Mouse (Mus musculus) gastrocnemius, adult 8-10 months (tissue): Measurements from ENCODE around the gene Nup93. TPM values are rescaled to one million over a fixed set of nuclear protein-coding genes. Genes with fewer than 3 reads are reported as not detected.
A peak's percentile ranks its signal among the peaks of the same experiment; 100 is the strongest.

ENCODE experiments used
- DNase-seq, 2 experiments: peaks; one replicate each; pipeline ENCODE4 v3.0.0; 2022; ENCODE audit warnings: low spot score in 2 of 2
- total RNA-seq, 4 experiments: library from RNA; stranded (reverse); gene quantifications; 2 replicates each; pipeline ENCODE4 v1.2.4; 2022

The Nup93 gene
- total RNA-seq, 4 experiments from 2014 or later, result 9.7 to 14.2 (median 12.1) TPM

DNA sequence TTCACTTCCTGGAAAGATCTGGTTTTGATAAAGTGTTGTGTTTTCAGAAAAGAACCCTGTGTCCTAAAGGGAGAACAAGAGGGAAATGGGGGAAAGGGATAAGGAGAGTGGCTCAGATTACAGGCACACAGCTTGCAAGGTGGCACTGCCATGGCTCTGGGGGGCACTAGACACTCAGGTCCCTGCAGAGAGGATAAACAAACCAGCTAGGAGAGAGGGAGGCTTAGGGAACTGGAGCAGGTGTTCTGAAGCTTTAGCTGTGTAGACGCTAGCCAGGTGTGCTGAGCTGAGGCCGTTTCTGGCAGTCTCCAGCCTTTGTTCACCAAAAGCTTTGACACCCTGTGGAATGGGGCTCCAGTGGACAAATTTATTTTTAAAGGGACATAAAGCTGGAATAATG lies 99.7 kb downstream of the Nup93 start:
- no peak for DNase-seq

DNA sequence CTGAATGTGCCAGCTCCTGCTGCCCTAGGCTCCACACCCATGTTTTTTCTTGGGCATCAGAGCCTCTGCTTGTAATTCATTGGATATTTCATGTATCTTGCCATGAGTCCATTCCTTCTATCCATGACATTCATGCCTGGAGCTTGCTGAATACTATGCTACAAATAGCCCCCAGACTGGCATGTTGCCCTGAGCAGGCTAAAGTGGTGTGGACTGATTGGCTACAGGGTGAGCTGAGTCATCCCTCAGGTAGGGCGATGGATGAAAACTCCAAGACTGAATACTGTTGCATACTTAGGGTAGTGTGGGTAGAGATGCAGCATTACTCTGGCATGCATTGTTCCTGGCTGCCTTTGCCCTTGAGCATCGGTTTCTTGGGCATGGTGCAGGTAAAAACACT lies 102.9 kb downstream of the Nup93 start:
- peak; percentile 43 to 73 for DNase-seq

DNA sequence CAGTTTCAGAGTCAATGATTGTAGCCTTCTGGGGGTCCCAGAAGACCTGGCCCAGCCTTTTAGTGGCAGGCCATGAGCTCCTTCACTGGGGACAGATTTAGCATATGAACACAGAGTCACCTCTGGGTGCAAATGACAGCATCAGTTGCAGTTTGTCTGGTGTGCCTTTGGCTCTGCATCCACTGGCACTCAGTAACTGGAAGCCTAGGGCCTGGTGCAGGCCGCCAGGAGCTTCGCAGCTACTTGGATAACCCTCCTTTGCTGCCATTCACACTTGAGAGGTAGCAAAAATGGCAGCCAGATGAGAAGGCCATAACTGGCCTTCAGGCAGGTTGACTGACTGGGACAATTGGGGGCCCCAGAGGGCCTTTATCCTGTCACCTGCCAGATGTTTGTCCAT lies 103.3 kb downstream of the Nup93 start:
- DNase-seq, result peak; percentile 21 to 61

DNA sequence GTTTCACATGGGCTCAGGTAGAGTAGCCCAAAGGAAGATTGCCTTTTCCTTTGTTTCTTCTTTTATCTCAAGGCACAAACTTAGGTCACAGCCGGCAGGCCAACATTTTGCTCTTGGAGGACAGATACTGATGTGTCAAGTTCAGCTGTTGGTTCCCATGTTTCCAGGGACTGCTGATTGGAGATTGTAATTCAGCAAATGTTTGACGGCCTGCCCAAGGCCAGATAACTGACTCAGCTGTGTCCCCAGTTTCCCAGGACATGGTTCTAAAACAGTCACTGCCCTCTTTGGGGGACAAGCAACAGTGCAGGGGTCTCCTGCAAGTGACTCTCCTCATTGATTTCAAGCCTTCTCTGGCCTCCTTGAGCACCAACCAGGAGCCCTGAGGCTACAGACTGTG lies 105.7 kb downstream of the Nup93 start:
- DNase-seq, result no peak

DNA sequence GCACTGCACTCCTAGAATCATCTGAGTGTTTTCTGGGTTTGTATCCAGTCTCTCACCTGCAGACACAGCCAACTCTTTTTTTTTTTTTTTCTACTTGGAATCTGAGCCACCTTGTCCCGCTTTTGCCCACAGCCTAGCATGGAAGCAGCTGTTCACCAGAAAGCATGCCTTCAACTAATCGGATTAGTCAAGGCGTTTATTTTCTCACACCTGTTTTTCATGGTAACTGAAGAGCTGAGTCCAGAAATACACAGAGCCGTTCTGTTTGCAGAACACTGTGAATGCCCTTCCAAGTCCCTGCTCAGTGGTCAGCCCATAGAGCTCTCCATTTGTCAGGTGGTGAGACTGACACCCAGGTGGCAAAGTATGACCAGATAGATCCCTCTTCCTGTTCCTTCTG lies 107.7 kb downstream of the Nup93 start:
- DNase-seq, result no peak

DNA sequence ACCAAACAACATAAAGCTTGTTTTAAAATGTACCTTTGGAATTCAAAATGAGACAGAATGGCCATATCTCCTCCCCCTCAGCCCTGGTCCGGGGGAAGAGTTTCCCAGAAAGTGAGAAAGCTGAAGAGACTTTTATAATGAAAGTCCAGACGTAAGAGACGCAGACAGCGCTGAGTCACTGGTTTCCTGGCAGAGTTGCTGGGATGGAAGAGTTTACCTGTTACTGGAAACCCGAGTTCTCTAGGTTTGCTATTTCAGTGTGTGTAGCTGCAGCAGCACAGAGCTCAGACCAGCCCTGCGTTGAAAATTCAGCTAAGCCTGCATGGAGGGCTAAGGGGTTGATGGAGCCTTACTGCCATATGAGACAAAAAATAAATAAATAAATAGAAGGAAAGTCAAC lies 108.7 kb downstream of the Nup93 start:
- DNase-seq, result no peak

DNA sequence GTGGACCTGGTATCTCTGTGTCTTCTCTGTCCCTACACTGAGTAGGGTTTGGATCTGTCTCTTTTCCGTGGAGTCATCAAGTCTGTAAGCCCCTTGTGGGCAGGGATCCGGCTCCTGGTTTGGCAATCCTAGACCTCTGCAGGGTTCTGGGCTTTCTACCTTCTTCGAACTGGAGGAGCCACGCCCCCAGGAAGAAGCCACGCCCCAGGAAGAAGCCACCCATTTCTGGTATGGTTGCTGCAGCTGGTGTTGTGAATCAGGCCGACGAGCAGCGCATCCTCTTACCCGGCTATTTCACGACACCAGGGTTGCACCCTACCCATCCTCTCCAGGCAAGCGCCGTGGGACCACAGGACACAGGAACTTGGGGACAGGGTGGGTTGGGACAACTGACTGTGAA lies 109.7 kb downstream of the Nup93 start:
- no peak for DNase-seq

DNA sequence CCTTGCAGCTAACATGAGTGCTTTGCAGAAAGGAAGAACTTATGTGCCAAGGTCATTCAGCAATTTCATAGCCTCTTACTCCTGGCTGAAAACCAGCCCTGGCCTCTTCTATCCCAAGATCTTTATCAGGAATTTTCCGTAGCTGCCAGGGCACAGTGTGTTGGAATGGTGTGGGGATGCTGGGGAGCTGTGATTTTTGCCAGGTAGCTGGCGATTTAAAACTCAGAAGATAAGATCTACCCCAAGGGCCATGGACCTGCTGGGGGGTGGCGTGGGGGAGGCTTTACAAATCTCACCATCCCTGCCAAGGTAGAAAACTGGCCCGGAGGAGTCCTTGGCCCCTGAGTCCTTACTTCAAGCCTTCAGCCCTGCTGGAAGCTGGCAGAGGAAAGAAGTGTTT lies 111.7 kb downstream of the Nup93 start:
- no peak for DNase-seq

DNA sequence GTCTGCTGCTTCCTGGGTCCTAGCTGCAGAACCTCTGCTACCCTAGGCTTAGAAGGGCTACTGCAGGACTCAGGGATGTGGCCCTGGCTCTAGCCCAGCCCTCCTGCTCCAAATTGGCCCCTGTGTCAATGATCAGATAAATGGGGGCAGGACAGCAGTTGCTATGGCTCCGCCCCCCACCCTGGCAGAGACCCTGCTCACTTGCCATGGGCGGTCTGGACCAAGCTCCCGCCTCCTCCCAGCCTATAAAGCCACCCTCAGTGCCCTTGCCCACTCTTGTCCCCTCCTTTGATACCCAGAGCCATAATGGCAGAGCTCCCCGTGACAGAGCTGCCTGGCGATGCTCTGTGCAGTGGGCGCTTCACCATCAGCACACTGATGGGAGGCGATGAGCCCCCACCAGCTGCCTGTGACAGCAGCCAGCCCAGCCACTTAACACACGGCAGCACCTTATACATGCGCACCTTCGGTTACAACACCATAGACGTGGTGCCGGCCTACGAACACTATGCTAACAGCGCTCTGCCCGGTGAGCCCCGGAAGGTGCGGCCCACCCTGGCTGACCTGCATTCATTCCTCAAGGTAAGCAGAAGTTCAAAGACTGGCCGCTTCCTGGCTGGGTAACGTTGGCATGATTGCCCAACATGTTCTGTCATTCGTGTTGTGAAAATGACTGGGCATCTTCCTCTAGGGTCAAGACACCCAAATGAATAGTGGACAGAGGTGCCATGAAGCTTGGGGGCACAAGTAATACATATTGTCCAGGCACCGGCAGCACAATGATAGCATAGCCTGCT lies 114.8 kb downstream of the Nup93 start, which contains the start of gene Slc12a3:
Slc12a3 (plus strand) TSS at position 270 of the 797 bp plus-strand sequence.
- no peak for DNase-seq

DNA sequence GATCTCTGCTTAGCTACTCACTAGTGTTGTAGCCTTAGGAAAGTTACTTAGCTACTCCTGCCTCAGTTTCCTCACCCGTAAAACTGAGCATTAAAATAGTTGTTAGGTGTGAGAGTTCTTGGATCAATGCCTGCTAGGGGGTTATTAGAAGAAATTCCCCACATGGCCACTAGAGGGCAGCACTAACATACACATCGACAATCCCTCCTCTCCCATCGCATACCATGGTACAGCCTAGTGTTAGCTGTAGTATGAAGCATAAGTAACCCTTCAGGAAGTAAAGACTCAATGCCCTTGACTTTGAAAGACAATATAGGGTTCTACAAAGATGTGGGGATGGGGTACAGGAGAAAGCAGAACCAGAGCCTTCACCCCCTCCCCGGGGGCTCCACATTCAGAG lies 116.4 kb downstream of the Nup93 start:
- no peak for DNase-seq

DNA sequence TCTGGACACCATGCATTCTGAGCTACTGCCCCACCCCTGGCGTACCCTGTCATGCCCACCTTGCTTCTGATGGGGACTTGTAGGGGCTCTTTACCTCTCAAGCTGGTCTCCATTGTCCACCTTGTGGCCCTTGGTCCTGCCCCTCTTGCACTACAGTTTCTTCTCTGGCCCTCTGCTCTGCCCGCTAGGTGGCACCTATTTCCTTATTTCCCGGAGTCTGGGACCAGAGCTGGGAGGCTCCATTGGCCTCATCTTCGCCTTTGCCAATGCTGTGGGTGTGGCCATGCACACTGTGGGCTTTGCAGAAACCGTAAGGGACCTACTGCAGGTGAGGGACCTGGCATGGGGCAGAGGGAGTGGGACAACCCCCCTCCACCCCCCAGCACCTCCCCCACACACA lies 119.0 kb downstream of the Nup93 start:
- DNase-seq, result no peak

DNA sequence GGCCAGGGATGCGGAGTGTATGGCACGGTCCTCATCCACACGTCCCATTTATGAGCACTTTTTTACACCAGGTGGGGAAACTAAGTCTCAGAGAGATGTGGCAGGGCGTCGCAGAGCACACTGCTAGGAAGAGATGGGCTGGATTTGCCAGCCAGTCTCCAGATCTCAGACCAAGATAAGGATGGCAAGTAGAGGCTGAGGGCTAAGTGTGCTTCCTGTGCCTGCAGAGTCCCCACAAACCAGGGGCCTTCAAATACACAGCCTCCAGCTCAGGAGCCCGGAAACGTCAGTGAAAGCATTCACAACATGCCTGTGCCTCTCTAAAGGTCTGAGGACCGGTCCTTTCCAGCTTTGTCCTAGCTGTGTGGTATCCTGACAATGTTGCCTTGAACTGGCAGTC lies 123.2 kb downstream of the Nup93 start:
- DNase-seq, result no peak

DNA sequence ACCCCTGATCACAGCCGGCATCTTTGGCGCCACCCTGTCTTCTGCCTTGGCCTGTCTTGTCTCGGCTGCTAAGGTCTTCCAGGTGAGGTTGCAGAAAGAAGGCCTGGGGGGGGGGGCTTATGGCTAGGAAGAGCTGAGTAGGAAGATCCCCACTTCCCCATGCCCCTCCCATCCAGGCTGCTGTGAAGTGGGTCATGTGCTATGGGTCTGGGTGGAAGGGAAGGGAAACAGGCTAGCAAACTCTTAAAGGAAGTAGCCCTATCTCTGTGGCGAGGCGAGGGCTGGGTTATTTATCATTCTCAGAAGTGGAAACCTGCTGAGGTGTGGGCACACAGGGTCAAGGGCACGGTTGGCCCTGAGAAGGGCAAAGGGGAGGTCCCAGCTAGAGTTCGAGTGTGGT lies 126.4 kb downstream of the Nup93 start:
- DNase-seq, result no peak

DNA sequence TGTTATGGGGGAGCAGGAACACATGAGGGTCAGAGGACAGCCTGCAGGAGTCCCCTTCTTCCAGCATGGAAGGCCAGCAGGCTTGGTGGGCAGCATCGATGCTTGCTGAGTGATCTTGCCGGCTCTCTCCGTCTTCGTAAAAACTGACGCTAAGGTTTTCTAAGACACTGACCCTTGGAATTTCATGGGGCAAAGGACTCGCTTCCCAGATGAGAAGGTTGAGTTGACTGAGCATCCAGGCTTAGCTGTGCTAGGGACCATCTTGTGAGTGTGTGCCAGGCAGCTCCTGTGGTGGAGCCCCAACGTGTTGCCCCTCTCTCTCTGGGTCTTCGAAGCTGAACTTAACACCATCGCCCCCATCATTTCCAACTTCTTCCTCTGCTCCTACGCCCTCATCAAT lies 128.3 kb downstream of the Nup93 start:
- DNase-seq, result no peak

DNA sequence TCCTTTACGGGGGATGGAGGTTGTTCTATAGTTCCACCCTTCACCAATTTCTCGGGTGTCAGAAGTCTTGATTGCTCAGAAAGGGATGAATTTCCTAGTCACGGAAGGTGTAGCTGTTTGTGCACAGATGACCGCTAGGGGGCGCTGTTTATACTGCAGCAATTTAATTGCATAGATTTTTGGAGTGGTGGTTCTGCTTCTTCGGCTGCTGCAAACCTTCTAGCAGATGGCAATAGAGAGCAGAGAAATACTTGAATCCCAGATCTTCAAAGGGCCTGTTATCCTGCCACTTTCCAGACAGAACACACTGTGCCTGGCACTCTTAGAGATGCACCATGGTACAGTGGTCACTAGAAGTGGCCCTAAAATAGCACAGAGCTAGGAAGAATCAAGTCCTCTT lies 128.9 kb downstream of the Nup93 start:
- peak; percentile 62 to 65 for DNase-seq

DNA sequence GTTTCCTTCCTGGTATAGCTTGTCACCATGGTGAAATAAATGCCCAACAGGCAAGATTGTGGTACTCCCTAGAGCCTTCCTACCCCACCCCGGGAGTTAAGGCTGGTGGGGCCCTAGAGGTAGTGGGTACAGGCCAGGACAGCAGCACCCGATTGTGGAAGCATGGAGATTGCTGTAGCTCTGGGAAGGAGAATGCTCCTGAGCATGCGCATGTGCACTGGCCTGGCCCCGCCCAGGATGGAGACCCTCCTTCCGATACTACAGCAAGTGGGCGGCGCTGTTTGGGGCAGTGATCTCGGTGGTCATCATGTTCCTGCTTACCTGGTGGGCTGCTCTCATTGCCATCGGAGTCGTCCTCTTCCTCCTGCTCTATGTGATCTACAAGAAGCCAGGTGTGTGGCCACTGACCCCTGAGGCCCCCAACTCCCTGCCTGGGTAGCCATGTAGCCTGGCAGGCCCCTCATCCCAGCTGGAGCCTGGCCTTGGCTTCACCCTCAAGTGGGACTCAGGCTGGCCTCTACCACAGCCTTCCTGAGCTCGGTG lies 129.5 kb downstream of the Nup93 start:
- no peak for DNase-seq

DNA sequence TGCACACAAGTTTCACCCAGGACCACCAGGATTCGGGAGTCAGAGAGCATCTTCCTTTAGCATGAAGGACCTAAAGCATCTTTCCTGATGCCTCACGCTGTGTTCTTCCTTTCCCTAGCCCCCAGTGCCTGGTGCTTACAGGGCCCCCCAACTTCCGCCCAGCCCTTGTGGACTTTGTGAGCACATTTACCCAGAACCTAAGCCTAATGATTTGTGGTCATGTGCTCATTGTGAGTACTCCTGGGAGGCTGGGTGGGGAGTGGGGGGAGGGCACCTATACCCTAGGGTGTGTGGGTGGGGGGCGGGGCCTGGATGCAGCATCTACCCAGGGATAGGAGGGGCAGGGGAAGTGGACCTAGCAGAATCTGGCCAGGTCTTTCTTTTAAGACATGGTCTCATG lies 131.3 kb downstream of the Nup93 start:
- no peak for DNase-seq

DNA sequence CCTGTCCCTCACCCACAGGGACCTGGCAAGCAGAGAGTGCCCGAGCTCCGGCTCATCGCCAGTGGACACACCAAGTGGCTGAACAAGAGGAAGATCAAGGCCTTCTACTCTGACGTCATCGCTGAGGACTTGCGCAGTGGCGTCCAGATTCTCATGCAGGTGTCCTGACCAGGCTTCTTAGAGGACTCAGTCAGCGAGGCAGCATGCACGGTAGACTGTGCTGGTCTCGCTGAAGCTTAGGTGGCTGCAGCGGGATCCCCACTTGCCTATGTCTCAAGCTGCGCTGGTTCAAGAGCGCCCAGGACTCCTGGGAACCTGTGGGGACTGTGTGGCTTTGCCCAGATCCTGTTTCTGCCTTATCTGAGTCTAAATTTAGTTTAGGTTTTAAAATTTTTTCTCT lies 131.9 kb downstream of the Nup93 start:
- no peak for DNase-seq

DNA sequence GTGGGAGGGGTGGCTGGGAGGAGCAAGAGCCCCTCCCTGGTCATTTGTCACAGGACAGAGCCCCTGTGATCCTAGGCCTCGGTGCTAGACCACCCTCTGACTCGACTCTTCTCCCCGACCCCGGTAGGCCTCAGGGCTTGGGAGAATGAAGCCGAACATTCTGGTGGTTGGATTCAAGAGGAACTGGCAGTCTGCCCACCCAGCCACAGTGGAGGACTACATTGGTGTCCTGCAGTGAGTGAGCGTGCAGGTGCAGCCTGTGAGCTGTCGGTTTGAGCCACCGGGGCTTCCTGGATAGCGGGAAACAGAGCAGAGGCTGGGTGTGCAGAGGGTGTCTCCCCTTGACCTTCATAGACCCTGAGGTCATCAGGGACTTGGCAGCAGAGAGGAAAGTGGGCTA lies 134.1 kb downstream of the Nup93 start:
- no peak for DNase-seq

DNA sequence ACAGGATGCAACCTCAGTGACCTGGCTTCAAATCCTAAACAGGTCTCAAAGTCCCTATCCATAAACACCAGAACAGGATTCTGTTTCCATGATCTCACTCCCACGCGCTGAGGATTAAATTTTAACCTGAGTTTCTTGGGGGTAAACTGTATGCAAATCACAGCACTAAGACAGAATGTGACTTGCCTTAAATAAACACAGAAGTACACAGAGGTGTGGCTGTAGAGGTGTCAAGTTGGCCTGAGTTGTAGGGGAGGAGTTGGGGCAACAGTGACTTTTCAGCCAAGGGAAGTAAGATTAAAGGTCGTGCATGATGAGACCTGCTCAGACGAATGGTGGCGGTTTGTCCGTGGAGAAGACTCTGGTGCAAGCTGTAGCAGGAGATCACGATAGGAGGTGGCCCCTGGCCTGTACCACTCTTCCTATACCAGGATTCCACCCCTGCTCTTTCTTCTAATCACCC lies 139.7 kb downstream of the Nup93 start:
- DNase-seq, result no peak

DNA sequence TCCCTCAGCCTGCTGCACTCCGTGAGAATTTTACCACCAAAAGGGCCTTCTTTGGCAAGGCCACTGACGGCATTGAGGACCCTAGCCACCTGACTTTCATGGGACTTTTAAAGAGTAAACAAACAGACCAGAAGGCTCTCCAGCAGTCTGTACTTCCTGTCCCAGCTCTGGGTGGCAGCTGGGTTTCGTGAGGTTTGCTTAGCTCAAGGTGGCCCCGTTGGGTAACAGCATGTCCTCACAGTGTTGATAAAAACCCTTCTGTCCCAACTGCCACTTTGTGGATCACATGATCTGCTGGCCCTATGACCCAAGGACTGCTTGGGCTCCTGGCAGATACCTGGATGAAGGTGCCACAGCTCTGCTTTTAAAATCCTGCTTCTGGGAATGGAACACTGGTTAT lies 140.2 kb downstream of the Nup93 start:
- no peak for DNase-seq

DNA sequence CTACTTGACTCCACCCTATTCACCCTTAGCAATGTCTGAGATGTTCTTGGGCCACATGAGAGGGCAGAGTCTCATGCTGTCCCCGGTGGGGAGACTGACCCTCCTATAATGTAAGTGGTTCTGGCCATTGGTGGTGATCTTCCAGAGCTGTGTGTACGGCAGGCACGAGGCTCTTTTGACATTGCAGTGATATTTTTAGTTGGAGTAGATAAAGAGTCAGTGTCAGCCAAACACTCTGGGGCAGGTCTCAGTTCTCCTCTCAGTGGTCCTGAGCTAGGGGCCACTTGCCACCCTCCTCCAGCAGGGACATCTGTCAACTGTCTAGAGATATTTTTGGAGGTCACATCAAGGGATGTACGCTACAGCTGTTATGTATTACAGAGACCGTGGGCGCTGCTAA lies 142.9 kb downstream of the Nup93 start:
- no peak for DNase-seq

DNA sequence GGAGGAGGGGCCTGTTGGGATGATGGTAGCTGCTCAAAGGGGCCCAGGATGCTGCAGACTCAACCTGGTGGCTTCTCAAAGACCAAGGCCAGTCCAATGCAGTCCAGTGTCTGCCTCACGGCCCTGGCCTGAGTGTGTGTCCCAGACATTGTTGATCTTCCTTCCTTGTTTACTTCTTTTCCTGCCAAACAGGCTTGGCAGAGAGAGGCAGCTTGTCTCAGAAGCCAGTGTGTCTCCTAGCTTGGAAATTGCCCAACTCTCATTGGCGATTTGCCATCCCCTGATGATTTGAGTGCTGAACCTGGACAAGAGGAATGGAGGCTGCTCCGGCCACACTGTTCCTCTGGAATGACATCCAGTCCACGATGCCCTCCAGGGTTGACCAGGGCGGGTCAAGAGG lies 144.2 kb downstream of the Nup93 start:
- peak; percentile 41 to 50 for DNase-seq
